Mouse (Mus musculus): ENCODE measurements at regions not wholly inside any gene's neighbourhood (a gene's known extent, or its start where the extent isn't known, plus 50 kb on each side); places are given as distances from the start of the nearest gene placed in this dataset.

- no peak for ATAC-seq (ENCODE audit: low FRiP score)
- H3K27ac ChIP-seq (ENCODE audit: low read depth, low read length) = no peak overlapping the region
- H3K4me2 ChIP-seq (ENCODE audit: low read depth, low read length, poor library complexity, severe bottlenecking) = no peak overlapping the region
- no peak overlapping the region for H3K9ac ChIP-seq (replicated peaks; ENCODE audit: low read length, poor library complexity, severe bottlenecking)
- no peak overlapping the region for H3K4me3 ChIP-seq (ENCODE audit: low read depth, low read length)
- peak; percentile 9 for DNase-seq (ENCODE audit: low spot score)
- H3K9me3 ChIP-seq (ENCODE audit: low read length) = 0 out of 2 replicates have a peak, but pooled peaks cover 3% of the 10 kb centered on the region
- H3K36me3 ChIP-seq (ENCODE audit: insufficient read depth, low read length) = no peaks in the 10 kb centered on the region
- TF ChIP-seq CTCF (IDR thresholded peaks at IDR 0.05) = no peak
- no peaks in the 10 kb centered on the region for H3K4me1 ChIP-seq (ENCODE audit: insufficient read depth, low read length)
- no peaks in the 10 kb centered on the region for H3K27me3 ChIP-seq (ENCODE audit: insufficient read depth, low read length)
Measured at GRCm38 (mm10) chr4:35284611-35285010, 58.6 kb upstream of the C9orf72 start.
